Comparison of ENCODE assay signal across 8 mouse cellular contexts in the genomic region with DNA sequence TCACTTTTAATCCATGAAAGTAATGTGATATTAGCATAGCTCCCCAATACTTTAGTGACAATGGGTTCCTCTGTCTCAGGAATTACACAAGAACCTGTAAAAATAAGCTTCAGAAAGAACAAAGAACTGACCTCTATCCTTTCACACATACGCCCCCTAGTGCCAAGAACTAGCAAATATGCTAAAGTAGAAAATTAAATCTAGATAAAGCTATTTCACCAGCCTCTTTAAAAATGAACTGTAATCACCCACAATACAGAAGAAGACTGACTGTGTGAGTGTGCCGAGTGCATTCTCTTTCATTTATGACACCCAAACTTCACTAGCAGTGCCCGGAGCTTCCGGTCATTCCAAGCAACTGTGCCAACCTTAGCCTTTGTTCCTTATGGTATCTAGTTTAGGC. TPM values are rescaled to one million over a fixed set of nuclear protein-coding genes. Genes with fewer than 3 reads are reported as not detected.
DNase-seq lines count a peak whose midpoint lies in the region; ATAC-seq lines count a peak whose summit lies in the region.

No protein-coding gene starts in this region.

- H3K27me3 ChIP-seq in kidney, embryonic 16.5 days (ENCODE audit: insufficient read depth, low read length) = no peaks in the 10 kb centered on the region
- H3K27me3 ChIP-seq in forebrain, embryonic 14.5 days (replicated peaks; ENCODE audit: control insufficient read depth, insufficient read depth, low read length) = no peaks in the 10 kb centered on the region
- H3K27me3 ChIP-seq in limb, embryonic 13.5 days = no peaks in the 10 kb centered on the region

- no peak overlapping the region for H3K4me2 ChIP-seq in kidney, embryonic 16.5 days (replicated peaks; ENCODE audit: low read depth, low read length)
- no peak overlapping the region for H3K4me2 ChIP-seq in forebrain, embryonic 14.5 days (ENCODE audit: low read length)
- no peak overlapping the region for H3K4me2 ChIP-seq in limb, embryonic 13.5 days (replicated peaks)

- no peaks in the 10 kb centered on the region for H3K9me3 ChIP-seq in kidney, embryonic 16.5 days (ENCODE audit: low read length)
- H3K9me3 ChIP-seq in forebrain, embryonic 14.5 days (replicated peaks; ENCODE audit: control insufficient read depth, low read length) = no peaks in the 10 kb centered on the region
- no peaks in the 10 kb centered on the region for H3K9me3 ChIP-seq in limb, embryonic 13.5 days

- no peak; the same call in 1 of the 2 replicates for ATAC-seq in kidney, embryonic 16.5 days (ENCODE audit: low FRiP score, low TSS enrichment)
- peak; percentile 58 for ATAC-seq in CD4-positive, CD25-positive, alpha-beta regulatory T cell, adult 4 months
- peak; percentile 28 for ATAC-seq in activated CD4-positive, CD25-positive, alpha-beta regulatory T cell, adult 4 months
- ATAC-seq in forebrain, embryonic 14.5 days = peak; percentile 81
- peak; percentile 61; the same call in 1 of the 2 replicates for ATAC-seq in limb, embryonic 13.5 days (ENCODE audit: low FRiP score, low read depth)

- 45% methylated on average over 4 of the region's 4 CpGs for WGBS in kidney, embryonic 16.5 days
- WGBS in forebrain, embryonic 14.5 days = 55% methylated on average over 4 of the region's 4 CpGs
- 54% methylated on average over 4 of the region's 4 CpGs for WGBS in limb, embryonic 13.5 days

- no peaks in the 10 kb centered on the region for H3K36me3 ChIP-seq in kidney, embryonic 16.5 days (ENCODE audit: insufficient read depth, low read length)
- no peaks in the 10 kb centered on the region for H3K36me3 ChIP-seq in forebrain, embryonic 14.5 days (ENCODE audit: control insufficient read depth, insufficient read depth, low read length)
- H3K36me3 ChIP-seq in limb, embryonic 13.5 days = no peaks in the 10 kb centered on the region

- no peak overlapping the region for H3K27ac ChIP-seq in kidney, embryonic 16.5 days (ENCODE audit: low read length)
- no peak overlapping the region for H3K27ac ChIP-seq in forebrain, embryonic 14.5 days (ENCODE audit: low read depth, low read length)
- H3K27ac ChIP-seq in limb, embryonic 13.5 days = no peak overlapping the region

- no peak overlapping the region for H3K9ac ChIP-seq in kidney, embryonic 16.5 days (replicated peaks; ENCODE audit: low read length)
- no peak overlapping the region for H3K9ac ChIP-seq in forebrain, embryonic 14.5 days (ENCODE audit: low read length)
- no peak overlapping the region for H3K9ac ChIP-seq in limb, embryonic 13.5 days

- no peaks in the 10 kb centered on the region for H3K4me1 ChIP-seq in kidney, embryonic 16.5 days (ENCODE audit: insufficient read depth, low read length)
- H3K4me1 ChIP-seq in forebrain, embryonic 14.5 days (ENCODE audit: control insufficient read depth, insufficient read depth, low read length) = no peaks in the 10 kb centered on the region
- H3K4me1 ChIP-seq in limb, embryonic 13.5 days = 0 out of 2 replicates have a peak, but pooled peaks cover 2% of the 10 kb centered on the region

- no peak overlapping the region for H3K4me3 ChIP-seq in kidney, embryonic 16.5 days (ENCODE audit: low read length)
- no peak overlapping the region for H3K4me3 ChIP-seq in forebrain, embryonic 14.5 days (ENCODE audit: low read depth, low read length)
- no peak overlapping the region for H3K4me3 ChIP-seq in limb, embryonic 13.5 days

- DNase-seq in kidney, postnatal 14 days = peak; percentile 11
- peak; percentile 87 for DNase-seq in forebrain, embryonic 14.5 days (ENCODE audit: low spot score)
- DNase-seq in retina, postnatal 7 days (ENCODE audit: low read depth, low spot score) = peak; percentile 31
- no peak for DNase-seq in layer of hippocampus, adult 8-10 months (ENCODE audit: low spot score in 2 of 2)

RNA-seq across cellular contexts. Expression of gene Ccdc90b, which starts 10.0 kb away (rescaled TPM):
- polyA plus RNA-seq in kidney, embryonic 16.5 days (2015; fragmentation: Nextera tagmentation; extraction: Ambion mirVana) = 50.3 and 52.7 TPM in 2 replicates
- polyA plus RNA-seq in CD4-positive, CD25-positive, alpha-beta regulatory T cell, adult 4 months (2017; shearing (Covaris generic)) = 10 to 100 TPM; 16.6 to 18.8 TPM
- polyA plus RNA-seq in activated CD4-positive, CD25-positive, alpha-beta regulatory T cell, adult 4 months (2017; shearing (Covaris generic)) = 10 to 100 TPM; 11.0 TPM
- 68.3 and 71.8 TPM in 2 replicates for polyA plus RNA-seq in forebrain, embryonic 14.5 days (2014; fragmentation: Nextera tagmentation; extraction: Ambion mirVana)
- polyA plus RNA-seq in limb, embryonic 13.5 days (2015; fragmentation: Nextera tagmentation; extraction: Ambion mirVana) = 57.9 and 60.1 TPM in 2 replicates
- 10 to 100 TPM; 14.8 to 16.6 (median 15.5) TPM for total RNA-seq in layer of hippocampus, adult 8-10 months (2022)

Comparison
In these comparisons a context has a peak if more than half of its experiments do, and no peak if none do; other contexts are left out.
1. DNase-seq: peak in kidney, postnatal 14 days (single experiment), forebrain, embryonic 14.5 days (single experiment) and retina, postnatal 7 days (single experiment); none in layer of hippocampus, adult 8-10 months (0 of 2).